Mouse (Mus musculus) kidney, embryonic 16.5 days (tissue): ENCODE measurements around the gene Tlnrd1. TPM values are rescaled to one million over a fixed set of nuclear protein-coding genes. Genes with fewer than 3 reads are reported as not detected.

Source experiments
- ATAC-seq: fragments of 200-750 bp; cut with Nextera tagmentation; 2 replicates; pipeline ENCODE4 v1.8.0; 2017; ENCODE audit warnings: moderate TSS enrichment; ENCODE audit not compliant: low FRiP score, low TSS enrichment
- H3K27ac ChIP-seq: fragments of 300-500 bp; sonication (generic); 2 replicates; pipeline ENCODE4 v1.5.1; 2014; ENCODE audit warnings: low read length
- H3K27me3 ChIP-seq: fragments of 300-500 bp; sonication (generic); 2 replicates; pipeline ENCODE4 v1.6.1; 2014; ENCODE audit warnings: low read length, control low read depth, mixed read lengths; ENCODE audit not compliant: insufficient read depth
- H3K36me3 ChIP-seq: fragments of 300-500 bp; sonication (generic); 2 replicates; pipeline ENCODE4 v1.6.1; 2014; ENCODE audit warnings: low read length, control low read depth, mixed read lengths; ENCODE audit not compliant: insufficient read depth
- H3K4me1 ChIP-seq: fragments of 300-500 bp; sonication (generic); 2 replicates; pipeline ENCODE4 v1.6.1; 2014; ENCODE audit warnings: low read length, control low read depth, mixed read lengths; ENCODE audit not compliant: insufficient read depth
- H3K4me2 ChIP-seq: fragments of 300-500 bp; sonication (generic); replicated peaks from 2 replicates; pipeline ENCODE4 v1.6.1; 2014; ENCODE audit warnings: low read depth, low read length
- H3K4me3 ChIP-seq: fragments of 300-500 bp; sonication (generic); 2 replicates; pipeline ENCODE4 v1.5.1; 2014; ENCODE audit warnings: mild to moderate bottlenecking, low read length
- H3K9ac ChIP-seq: fragments of 300-500 bp; sonication (generic); replicated peaks from 2 replicates; pipeline ENCODE4 v1.6.1; 2014; ENCODE audit warnings: low read length
- H3K9me3 ChIP-seq: fragments of 300-500 bp; sonication (generic); 2 replicates; pipeline ENCODE4 v1.6.1; 2016; ENCODE audit warnings: low read length, control low read depth
- WGBS: fragments of 180-500 bp; shearing (Covaris S2); extraction: QIAGEN DNeasy Blood & Tissue Kit; methylation state at CpG from one replicate; pipeline ENCODE4 v1.1.7; 2014; 5-methylcytosine and 5-hydroxymethylcytosine counted together
- polyA plus RNA-seq: library from polyadenylated mRNA; unstranded; fragments of >200 nt; fragmentation: Nextera tagmentation; extraction: Ambion mirVana; gene quantifications from 2 replicates; pipeline ENCODE4 v1.2.1, GENCODE M21; 2015

Gene Tlnrd1
- polyA plus RNA-seq, 1 experiment from 2014 or later, result 8.1 TPM

DNA sequence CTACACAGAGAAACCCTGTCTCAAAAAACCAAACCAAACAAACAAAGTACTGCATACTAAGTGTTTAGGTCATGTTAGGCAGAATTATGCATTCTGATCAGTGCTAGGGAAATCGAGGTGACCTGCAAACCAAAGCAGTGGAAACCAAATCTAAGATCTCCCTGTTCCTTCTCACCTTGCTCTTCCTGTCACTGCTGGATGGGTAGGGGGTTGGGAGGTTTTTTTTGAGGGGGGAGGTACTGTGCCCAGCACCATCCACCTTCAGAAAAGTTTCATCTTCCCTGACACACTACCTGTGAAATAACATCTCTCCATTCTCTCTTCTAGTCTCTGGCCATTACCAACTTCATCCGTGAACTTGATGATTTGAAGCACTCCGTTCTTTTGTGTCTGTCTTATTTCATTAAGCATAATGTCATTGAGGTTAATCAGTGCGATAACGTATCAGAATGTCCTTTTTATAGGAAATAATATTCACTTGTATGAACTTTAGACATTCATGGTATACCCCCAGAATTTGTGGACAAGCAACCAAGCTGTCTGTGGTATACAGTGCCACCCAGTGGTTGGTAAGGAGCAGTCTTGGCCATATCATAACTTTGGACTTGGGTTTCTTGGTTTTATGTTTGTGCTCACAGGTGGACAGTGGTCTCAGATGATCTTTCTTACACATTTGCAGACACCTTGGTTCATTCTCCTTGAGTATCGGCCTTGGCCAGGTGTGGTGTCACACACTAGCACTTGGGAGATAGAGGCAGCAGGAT is 2.4 kb upstream of the Tlnrd1 start:
- ATAC-seq, result no peak
- WGBS, result 92% methylated on average over 6 of the region's 6 CpGs
- H3K9ac ChIP-seq, result no peak overlapping the region
- H3K9me3 ChIP-seq, result no peaks in the 10 kb centered on the region
- peaks cover 25% of the 10 kb centered on the region for H3K4me1 ChIP-seq
- H3K4me2 ChIP-seq, result no peak overlapping the region
- no peaks in the 10 kb centered on the region for H3K27me3 ChIP-seq
- H3K27ac ChIP-seq, result no peak overlapping the region
- peaks cover 11% of the 10 kb centered on the region; the same call in 1 of the 2 replicates for H3K36me3 ChIP-seq
- no peak overlapping the region for H3K4me3 ChIP-seq

DNA sequence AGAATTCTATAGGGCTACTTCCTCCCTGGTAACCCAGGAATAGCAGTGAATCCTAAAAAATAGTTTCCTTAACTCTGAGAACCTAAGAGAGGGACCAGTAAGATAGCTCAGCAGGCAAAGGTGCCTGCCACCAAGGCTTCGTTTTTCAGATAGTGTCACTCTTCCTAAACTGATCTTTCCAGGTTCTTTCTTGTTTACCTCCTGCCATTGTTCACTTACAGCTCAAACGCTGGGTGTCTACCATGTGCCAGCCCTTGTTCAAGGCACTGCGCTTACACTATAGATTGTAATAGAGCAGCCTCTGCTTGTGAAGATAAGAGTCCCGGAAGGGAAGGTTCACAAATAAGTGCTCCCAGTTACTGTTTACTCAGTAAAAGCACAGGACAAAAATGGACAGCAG is 1.7 kb upstream of the Tlnrd1 start:
- Histone ChIP-seq H3K27ac (no peak overlapping the region), H3K4me2 (no peak overlapping the region), H3K4me3 (no peak overlapping the region), H3K27me3 (no peaks in the 10 kb centered on the region), H3K36me3 (peaks cover 15% of the 10 kb centered on the region; the same call in 1 of the 2 replicates), H3K9ac (no peak overlapping the region), H3K9me3 (no peaks in the 10 kb centered on the region), H3K4me1 (peaks cover 32% of the 10 kb centered on the region)
- no peak for ATAC-seq
- 88% methylated on average over 4 of the region's 4 CpGs for WGBS

DNA sequence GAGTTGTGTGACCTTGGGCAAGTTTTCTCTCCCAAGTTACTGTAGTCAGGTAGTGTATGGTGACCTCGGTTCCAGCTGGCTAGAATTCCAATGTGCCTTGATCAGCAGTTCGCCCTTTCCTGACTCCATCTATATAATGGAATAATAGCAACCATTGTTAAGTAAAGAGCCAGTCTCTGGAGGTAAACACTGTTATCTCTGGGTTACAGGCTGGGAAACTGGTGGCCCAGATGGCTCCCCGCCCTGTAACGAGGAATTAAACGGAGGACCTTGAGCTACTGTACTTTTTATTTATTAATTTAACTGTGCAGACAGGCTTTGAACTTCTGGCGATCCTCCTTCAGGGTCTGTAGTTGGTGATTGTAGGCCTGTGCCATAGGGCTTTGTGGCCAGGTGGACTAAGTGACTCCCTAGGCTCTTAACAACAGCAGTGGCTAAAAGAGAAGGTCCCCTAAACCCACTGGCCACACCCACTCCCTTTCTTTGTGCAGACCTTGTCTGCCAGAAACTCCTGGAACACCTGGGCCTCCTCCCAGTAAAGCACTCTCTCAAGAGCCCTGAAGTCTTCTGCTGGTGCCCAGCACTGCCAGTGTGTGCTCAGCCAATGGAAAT is 922 bp upstream of the Tlnrd1 start:
- peak overlapping the region; percentile 99 for H3K27ac ChIP-seq
- no peak for ATAC-seq
- peak overlapping the region; percentile 93 for H3K9ac ChIP-seq
- peak overlapping the region; percentile 82 for H3K4me3 ChIP-seq
- H3K27me3 ChIP-seq, result no peaks in the 10 kb centered on the region
- H3K9me3 ChIP-seq, result no peaks in the 10 kb centered on the region
- WGBS, result 36% methylated on average over 6 of the region's 6 CpGs
- H3K36me3 ChIP-seq, result peaks cover 15% of the 10 kb centered on the region; the same call in 1 of the 2 replicates
- H3K4me1 ChIP-seq, result peaks cover 35% of the 10 kb centered on the region
- H3K4me2 ChIP-seq, result peak overlapping the region; percentile 94

DNA sequence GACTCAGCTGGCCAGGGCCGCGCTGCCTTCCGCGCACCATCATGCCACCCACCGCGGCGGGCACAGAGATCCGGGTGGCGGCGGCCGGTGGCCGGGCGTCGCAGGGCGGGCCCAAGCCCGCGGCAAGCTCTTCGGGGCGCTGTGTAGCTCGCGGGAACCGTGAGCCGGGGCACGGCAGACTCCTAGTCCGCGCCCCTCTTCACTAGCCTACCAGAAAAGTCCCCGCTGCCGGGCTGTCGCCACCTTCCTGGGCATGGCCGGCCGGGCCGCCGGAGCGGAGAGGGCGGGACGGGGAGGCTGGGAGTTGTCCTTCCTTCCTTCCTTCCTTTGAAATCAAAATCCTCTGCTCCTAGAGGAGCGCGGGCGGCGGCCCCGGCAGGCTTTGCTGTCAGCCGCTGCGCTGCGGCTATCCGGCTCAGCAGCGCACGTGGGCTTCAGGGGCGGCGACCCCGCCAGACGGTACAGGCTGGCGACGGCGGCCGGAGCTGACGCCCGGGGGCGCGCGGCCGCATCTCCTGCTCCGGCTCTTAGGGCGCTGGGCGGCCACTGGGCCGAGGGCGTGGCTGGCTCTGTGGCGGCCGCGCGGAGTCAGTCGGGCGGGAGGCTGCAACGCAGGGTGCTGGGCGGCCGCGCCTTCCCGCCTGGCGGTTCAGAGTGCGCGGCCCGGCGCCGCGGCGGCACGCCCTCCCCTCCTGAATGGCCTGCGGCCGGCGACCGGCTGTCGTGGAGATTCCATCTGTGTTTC is 657 bp downstream of the Tlnrd1 start:
- Histone ChIP-seq H3K4me2 (peak overlapping the region; percentile 94), H3K9ac (peak overlapping the region; percentile 93), H3K27ac (peak overlapping the region; percentile 99), H3K4me1 (peaks cover 43% of the 10 kb centered on the region), H3K36me3 (peaks cover 15% of the 10 kb centered on the region; the same call in 1 of the 2 replicates), H3K9me3 (no peaks in the 10 kb centered on the region), H3K4me3 (peak overlapping the region; percentile 82), H3K27me3 (no peaks in the 10 kb centered on the region)
- WGBS, result under 1% methylated on average over 79 of the region's 91 CpGs
- ATAC-seq, result peak; percentile 81

DNA sequence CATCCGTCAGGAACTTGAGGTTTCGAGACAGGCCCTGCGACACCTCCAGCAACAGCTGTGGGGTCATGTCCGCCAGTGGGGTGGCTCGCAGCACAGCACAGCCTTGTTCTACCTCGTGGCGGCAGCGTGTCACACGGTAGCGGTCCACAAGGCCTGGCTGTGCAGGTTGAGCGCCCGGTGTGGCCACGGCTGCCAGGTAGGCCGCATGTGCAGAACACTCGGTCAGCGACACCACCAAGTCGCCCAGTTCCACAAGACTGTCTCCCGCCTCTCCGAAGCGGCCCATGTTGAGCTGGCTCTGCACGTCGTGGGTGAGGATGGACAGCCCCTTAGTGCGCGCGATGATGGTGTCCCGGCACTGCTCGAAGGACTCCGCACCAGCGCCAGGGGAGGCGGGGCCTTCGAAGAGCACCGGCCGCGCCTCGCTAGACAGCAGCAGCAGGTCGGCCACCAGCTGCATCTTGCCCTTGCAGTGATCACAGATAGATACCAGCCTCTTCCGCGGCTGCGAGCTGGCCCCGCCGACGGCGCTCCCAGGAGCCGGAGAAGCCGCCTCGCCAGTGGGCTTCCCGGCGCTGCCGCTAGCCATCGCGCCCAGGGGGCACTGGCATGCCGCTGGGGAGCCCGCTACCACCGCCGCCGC is 1.4 kb downstream of the Tlnrd1 start:
- WGBS, result 15% methylated on average over 56 of the region's 56 CpGs
- ATAC-seq, result peak; percentile 44
- peak overlapping the region; percentile 93 for H3K9ac ChIP-seq

DNA sequence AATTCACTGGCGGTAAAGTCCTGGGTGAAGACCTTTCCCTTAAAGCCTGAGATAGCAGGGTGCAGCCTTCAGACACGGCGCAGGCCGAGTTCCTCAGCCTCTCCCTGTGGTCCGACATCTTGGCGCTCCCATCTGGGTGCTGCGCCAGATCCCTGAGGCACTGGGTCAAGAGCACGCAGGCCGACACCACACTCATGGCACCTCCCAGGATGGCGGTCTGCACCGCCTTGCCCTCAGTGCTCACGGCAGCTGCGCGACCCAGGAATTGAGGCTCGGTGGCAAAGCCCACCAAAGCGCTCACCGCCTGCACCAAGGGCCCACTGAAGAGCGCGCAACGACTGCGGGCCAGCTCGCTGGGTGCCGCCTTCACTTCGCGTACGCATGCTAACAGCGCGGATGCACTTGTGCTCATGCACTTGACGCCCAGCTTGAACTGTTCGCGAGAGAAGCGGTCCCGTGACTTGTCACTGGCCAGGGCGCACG is 1.9 kb downstream of the Tlnrd1 start:
- Histone ChIP-seq H3K27me3 (no peaks in the 10 kb centered on the region), H3K27ac (no peak overlapping the region; the same call in 1 of the 2 replicates), H3K4me1 (peaks cover 43% of the 10 kb centered on the region), H3K4me2 (peak overlapping the region; percentile 94), H3K9me3 (no peaks in the 10 kb centered on the region), H3K9ac (peak overlapping the region; percentile 93), H3K4me3 (peak overlapping the region; percentile 82), H3K36me3 (peaks cover 15% of the 10 kb centered on the region; the same call in 1 of the 2 replicates)
- 82% methylated on average over 35 of the region's 35 CpGs for WGBS
- no peak for ATAC-seq

More for the DNA sequence above, 1.4 kb downstream of the Tlnrd1 start:
- Histone ChIP-seq H3K27me3 (no peaks in the 10 kb centered on the region), H3K36me3 (peaks cover 15% of the 10 kb centered on the region; the same call in 1 of the 2 replicates), H3K4me2 (peak overlapping the region; percentile 94), H3K4me1 (peaks cover 43% of the 10 kb centered on the region), H3K4me3 (peak overlapping the region; percentile 82), H3K27ac (peak overlapping the region; percentile 99), H3K9me3 (no peaks in the 10 kb centered on the region)

DNA sequence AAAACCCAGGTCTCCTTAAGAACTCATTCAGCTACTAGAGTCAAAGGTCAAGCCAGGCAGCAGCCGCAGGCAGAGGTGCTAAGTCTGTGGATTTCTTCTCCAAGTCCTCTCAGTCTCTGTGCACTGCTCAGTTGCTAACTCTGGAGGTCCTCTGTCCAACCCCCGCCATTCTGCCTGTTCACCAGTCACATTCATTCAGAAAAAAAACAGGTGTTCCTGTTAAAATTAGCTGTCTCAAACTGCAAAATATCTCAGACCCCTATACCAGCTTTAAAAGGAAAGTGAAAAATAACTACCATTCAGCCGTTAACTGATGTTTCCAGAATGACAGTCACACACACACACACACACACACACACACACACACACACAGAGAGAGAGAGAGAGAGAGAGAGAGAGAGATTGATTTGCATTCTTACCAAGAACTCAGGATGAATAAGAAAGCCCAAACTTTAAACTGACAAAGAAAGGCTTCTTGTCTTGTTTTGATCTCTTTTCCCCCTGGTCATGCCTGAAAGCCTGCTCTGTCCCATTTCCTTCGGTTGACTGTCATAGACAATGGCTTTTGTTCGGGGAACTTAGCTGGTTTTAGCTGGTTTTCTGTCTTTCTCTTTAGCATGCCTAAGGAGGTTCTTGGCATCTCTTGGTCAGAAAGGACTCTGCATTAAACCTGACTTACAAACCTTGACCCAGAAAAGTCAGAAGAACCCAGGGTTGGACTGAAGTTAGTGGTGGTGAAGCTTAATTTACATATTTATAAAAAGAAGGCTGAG is 5.2 kb downstream of the Tlnrd1 start:
- H3K4me2 ChIP-seq, result peak overlapping the region; percentile 21
- H3K36me3 ChIP-seq, result peaks cover 22% of the 10 kb centered on the region; the same call in 1 of the 2 replicates
- H3K27me3 ChIP-seq, result no peaks in the 10 kb centered on the region
- no peak for ATAC-seq
- H3K27ac ChIP-seq, result no peak overlapping the region
- 0 out of 2 replicates have a peak overlapping the region, but pooled peaks have one; percentile 20 for H3K9ac ChIP-seq
- H3K9me3 ChIP-seq, result no peaks in the 10 kb centered on the region
- H3K4me3 ChIP-seq, result no peak overlapping the region
- WGBS, result 27% methylated on average over 5 of the region's 5 CpGs
- H3K4me1 ChIP-seq, result peaks cover 34% of the 10 kb centered on the region

DNA sequence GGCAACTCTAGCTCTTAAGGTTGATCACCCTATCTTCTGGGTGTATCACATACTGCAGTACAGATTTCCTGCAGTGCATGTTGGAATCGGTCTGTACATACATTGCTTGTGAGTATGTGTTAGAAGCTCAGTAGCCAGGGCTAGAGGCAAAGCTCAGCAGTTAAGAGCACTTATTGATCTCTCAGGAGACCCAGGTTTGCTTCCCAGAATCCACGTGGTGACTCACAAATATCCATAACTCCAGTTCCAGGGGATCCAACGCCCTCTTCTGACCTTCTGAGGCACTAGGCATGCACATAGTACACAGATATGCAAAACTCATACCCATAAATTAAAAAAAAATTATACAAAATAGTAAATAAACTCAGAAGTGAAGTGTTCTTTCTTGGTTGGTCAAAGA is 7.0 kb downstream of the Tlnrd1 start:
- Histone ChIP-seq H3K9ac (no peak overlapping the region), H3K4me2 (no peak overlapping the region), H3K9me3 (no peaks in the 10 kb centered on the region), H3K27ac (no peak overlapping the region), H3K4me1 (peaks cover 24% of the 10 kb centered on the region), H3K4me3 (no peak overlapping the region), H3K27me3 (no peaks in the 10 kb centered on the region), H3K36me3 (peaks cover 16% of the 10 kb centered on the region; the same call in 1 of the 2 replicates)
- 80% methylated on average over 3 of the region's 3 CpGs for WGBS
- no peak for ATAC-seq
